Mouse (Mus musculus) CD8-positive naive resting alpha-beta T cell, adult 2 months (primary cell): ENCODE results near the gene Stk32c.

Experiments
- DNase-seq, 2 experiments: peaks; one replicate each; pipeline ENCODE4 v3.0.0; 2022; ENCODE audit warnings: low read depth in 2 of 2, low spot score in 2 of 2

The Stk32c gene

GRCm38 (mm10) chr7:139063406-139063805 lies 149.7 kb downstream of the Stk32c start:
- DNase-seq = no peak
